Mouse (Mus musculus): ENCODE results near the gene Nudt3.
"Not testable (repeated sequence)": the region's sequence is repeated elsewhere in the genome, so short reads cannot be mapped to it uniquely, and the experiment has no call there.

The Nudt3 gene

DNA sequence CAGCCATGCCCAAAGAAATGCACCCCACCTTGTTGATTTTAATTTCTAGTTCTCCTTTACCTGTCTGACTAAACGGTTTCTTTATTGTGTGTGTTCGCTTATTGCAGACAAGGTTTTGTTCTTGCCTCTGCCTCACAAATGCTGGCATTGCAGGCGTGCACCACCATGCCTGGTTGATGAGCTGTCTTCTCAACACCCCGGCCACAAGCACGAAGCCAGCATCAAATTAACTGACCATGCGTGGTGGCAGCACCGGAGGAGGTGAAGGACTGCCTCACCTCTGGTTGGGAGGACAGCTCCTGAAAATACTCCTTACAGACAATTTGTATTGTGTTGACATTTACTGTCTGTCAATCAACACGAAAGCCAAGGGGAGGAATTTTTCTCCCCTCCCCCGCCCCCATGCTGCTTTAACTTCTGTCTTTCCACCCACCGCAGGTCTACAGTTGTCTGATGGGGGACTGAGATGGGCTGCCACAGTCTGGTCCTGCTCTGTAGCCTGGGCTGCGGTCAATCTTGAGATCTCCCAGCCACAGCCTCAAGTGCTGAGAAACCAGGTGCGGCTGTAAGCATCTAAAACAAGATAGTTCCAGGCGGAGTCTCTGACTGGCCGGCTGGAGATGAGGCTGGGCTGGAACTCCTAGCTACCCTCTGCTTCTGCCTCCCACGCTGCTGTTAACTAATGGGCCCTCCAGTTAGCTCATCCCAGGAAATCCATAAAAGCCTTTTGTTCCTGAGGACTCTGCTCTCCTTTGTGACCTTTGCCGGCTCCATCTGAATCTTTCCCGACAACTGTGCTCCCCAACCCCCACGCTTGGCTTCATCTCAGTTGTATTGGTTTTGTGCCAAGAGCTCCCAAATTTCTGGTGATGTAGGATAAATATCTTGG is 13.1 kb upstream of the Nudt3 start, which contains the start of gene Rps10:
Rps10 (minus strand) TSS at position 538 of the 889 bp plus-strand sequence.
- no peak for DNase-seq (ENCODE audit: low read depth, low spot score)

DNA sequence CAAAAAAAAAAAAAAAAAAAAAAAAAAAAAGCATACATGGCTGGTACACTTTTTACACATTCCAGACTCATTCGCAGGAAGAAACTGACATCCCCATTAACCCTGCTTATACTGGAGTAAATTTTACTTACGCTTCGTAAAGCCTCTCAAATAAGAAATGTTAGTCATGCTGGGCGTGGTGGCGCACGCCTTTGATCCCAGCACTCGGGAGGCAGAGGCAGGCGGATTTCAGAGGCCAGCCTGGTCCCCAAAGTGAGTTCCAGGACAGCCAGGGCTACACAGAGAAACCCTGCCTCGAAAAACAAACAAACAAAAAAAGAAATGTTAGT is 12.2 kb upstream of the Nudt3 start:
- DNase-seq (ENCODE audit: low read depth, low spot score) = not testable (repeated sequence)

DNA sequence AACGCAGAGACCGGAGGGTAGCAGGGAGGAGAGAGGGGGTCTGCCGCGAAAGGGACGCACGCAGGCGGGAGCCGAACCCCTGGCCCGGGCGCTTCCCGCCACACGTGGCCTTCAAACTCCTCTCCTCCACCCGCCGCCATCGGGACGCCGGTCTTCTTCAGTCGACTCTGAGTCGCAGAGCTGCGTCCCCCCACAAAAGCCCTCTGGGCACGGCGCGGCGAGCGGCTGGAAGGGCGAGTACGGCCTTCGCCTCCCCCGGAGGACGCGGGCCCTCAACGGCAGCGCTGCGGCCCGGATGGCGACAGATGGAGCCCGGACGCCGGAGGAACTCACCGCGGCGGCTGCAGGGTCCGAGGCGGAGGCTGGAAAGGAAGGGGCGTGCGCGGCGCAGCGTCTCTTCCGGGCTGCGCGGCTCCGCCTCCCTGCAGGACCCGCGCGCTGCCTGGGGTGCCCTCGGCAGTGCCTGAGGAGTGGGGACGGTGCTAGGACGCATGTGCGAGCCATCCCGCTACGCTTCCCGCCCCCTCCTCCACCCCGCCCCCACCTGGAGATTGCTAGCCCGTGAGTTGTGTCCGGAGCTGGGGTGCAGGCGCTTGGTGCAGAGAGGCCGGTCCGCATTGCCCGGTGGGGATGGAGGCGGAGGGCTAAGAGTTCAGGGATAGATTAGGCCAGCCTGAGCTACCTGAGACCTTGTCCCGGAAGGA is 11.7 kb upstream of the Nudt3 start, which contains the start of gene RPS10-NUDT3:
RPS10-NUDT3 (minus strand) TSS at position 352 of the 704 bp plus-strand sequence.
- peak; percentile 91 for DNase-seq (ENCODE audit: low read depth, low spot score)

DNA sequence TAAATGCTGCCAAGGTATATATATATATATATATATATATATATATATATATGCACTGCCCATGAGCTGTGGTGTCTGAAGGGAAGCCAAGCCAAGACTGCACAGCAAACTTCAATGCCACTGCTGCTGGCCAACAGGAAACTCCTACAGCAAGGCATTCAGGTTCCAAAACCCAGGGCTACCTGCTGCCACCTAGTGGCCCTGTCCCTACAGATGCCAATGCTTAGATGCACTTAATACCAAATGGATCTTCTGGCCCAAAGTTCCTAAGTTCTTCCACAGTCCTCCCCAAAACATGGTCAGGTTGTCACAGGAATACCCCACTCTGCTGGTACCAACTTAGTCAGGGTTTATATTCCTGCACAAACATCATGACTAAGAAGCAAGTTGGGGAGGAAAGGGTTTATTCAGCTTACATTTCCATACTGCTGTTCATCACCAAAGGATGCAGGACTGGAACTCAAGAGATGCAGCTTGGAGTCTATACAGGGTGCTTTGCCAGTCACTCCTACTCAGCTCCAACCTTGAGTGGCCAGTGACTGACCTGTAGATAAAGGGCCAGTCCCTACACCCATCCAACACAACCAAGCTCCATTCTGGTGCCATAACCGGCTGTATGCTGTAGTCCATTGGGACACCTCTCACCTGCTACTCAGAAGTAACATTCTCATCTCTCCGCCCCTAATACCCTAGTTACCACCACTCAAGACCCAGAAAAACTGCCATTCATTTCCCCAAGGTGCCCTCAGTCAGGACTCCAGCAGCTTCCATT is 6.1 kb upstream of the Nudt3 start:
- DNase-seq (ENCODE audit: low read depth, low spot score) = peak; percentile 97

DNA sequence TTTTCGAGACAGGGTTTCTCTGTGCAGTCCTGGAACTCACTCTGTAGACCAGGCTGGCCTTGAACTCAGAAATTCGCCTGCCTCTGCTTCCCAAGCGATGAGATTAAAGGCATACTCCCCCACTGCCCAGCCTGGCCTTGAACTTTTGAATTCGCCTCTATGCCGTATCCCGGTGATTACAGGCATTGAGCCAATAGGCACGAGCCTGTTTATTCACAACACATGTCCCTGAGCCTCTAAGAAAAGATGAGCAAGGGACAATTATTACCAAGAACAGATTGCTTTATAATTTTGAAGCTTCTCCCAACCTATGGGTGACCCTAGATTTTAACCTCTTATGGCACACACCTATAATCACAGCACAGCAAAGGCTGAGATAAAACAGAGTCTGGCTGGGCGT is 5.1 kb upstream of the Nudt3 start:
- DNase-seq (ENCODE audit: low read depth, low spot score) = no peak

DNA sequence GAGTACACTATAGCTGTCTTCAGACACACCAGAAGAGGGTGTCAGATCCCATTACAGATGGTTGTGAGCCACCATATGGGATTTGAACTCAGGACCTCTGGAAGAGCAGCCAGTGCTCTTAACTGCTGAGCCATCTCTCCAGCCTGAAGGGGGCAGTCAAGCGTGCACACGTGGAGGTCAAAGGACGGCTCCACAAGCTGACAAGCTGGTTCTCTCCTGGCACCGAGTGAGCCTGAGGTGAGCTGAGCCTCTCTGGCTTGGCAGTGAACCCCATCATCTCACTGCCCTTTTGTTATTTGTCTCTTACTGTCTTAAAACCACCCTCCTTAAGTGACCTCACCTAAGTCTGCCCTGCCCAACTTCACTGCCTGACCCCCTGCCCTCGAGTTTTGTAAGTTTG is 4.2 kb upstream of the Nudt3 start:
- DNase-seq (ENCODE audit: low read depth, low spot score) = peak; percentile 36

DNA sequence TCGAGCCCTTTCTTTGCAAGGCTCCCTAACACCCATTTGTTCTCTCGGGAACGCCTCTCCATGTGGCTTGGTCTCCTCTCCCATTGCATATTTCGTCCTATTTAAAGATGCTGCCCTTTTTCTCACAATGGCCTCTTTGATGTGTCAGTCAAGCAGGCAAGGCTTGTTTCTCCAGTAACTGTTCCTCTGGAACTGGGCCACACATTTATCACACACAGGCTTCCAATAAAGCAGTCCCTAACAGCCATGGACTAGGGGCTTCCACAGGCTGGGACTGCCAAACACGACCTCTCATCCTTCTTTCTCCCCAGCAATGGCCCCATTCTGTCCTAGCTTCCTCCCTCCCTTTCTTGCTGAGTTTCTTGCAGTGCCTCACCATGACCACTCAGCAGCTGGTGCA is 3.4 kb upstream of the Nudt3 start:
- peak; percentile 38 for DNase-seq (ENCODE audit: low read depth, low spot score)

DNA sequence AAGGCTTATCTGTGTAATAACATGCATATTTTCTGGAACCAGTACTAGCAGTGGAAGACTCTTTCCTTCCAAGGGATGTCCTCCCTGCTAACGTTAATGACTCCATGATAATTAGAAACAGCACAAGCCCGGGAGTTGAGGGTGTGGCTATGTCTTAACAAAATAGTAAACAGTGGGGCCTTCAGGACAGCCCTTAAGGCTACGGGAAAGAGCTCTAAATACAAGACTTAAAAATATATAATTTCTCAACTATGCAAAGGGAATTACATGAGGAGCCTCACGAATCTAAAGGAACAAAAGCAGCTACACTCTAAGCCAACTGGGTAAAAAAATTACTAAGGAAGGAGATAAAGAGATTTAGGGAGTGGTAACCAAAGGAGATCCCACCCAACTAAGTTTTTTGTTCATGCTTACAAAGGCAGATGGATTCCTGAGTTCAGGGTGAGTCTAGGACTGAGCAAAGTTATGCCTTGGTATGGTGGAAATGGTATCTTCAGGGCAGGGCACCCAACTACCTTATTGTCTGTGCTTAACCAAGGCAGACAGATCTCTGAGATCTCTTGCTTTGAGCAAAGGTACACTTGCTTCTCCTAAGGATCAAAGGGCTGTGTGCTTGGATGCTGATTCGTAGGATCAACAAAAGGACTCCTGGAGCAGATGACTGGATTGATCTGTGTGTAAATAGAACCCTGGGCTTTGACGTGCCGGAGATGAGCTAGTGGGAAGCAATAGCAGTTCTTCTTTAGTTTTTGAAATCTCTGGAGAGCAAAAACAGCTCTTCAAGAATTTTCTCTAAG is 2.4 kb upstream of the Nudt3 start:
- no peak for DNase-seq (ENCODE audit: low read depth, low spot score)

DNA sequence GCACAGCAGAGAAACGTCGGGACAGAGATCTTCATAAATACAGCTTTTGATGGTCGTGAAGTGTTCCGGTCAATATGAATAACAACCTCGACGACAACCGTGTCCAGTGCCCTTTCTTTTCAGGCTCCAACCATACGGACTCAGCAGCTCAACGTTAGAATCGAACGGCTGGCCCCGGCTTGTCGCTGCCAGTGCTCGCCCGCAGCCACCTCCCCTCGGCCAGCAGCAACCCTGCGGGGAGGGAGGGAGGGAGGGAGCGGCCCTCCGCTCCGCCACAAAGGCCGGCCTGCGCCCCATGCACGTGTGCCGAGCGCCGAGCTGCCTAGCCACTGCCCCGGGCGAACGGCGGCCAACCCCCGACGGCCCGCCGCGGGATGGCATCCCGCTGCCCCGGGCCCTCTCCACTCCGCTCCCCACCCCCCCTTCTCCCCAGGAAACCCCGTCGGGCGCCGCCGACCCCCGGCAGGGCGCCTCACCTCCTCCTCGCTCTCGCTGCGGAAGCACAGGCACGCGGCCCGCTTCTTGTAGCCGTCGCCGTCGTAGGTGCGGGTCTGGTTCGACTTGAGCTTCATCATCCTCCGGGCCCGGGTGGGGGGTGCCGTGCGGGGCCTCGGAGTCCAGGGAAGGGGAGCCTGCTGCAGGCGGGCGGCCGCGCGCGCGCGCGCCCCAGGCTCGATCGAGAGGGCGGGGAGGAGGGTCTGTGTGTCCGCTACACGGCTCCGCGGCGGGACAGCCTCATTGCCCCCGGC is 510 bp downstream of the Nudt3 start:
- peak; percentile 61 for DNase-seq (ENCODE audit: low read depth, low spot score)

DNA sequence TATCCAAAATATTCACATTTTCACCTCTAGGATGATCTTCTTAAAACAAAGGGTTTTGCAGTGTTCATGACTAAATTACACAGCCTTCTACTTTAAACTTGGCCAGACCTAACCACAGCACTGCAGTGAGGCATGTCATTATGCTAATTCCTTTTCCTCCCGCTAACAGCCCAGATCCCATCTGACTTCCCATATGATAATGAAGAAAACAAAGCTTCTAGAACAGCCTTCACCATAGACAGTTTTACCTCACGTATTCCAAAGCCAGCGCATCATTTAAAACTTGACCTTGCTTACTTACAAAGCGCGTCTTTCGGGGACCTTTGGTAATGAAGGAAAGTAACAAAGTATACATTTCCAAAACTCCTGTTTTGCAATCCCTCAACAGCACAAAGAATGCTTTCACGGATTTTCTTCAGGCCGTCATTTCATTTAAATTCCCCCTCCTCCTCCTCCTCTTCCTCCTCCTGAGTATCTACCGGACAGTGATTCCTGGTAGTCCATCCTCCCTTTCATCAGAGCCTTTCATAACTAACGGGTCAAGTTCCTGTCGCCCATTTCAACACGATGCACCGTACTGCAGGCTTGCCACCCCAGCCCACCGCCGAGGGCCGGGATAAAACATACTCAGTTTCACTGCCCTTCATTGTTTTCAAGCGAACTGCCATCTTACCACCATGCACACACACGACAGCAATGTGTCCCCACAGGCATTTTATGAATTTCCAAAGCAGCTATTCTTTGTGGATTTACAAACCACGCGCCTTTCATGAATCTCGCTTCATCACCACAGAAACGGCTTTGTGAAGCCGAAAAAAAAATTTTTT is 1.4 kb downstream of the Nudt3 start:
- peak; percentile 46 for DNase-seq (ENCODE audit: low read depth, low spot score)

DNA sequence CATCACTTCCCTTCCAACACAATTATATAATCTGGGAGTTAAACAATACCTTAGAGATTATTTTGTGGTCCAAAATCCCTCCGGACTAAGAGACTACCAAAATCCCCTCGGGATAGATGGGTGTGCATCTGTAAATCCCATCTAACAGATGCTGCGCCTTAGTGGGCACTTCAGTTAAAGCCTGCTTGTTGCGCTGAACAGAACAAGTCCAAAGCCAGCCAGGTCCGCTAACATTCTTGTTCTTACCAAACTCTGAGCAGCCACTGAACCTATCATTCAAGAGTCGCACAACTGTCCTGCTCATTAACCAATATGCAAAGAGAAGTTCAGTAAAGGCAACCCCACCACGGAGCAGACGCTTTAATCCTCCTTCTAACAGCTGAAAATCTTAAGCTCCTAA is 2.1 kb downstream of the Nudt3 start:
- DNase-seq (ENCODE audit: low read depth, low spot score) = no peak

DNA sequence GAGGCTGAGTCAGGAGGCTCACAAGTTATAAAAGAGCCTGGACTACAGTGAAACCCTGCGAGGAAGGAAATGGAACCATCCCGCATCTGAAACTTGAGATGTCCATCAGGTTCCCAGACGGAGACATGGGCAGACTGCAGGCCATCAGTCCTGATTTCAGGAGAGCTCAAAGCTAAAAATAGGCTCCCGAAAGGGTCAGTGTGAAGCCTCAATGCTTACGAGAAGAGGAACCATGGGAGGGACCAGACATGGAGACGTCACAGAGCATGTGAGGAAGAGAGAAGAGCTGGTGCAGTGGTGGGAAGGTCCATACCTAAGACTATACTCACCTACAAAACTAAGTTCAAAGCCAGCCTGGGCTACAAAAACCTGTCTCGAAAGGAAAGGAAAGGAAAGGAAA is 7.9 kb downstream of the Nudt3 start:
- no peak for DNase-seq (ENCODE audit: low read depth, low spot score)

DNA sequence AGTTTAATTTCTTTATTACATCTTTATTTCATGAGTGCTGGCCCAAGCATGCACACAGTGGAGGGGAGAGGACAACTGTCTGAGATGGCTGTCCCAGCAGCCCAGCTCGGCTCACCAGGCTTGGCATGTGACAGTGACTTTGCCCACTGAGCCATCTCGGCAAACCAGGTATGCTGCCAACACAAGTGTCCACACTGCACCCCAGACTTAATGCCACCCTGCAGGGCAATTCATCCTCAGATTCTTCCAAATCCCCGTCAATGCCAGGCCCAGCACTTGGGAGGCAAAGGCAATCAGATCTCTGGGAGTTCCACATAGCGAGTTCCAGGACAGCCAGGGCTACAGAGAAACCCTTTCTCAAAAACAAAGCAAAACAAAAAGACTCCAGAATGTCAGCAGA is 10.3 kb downstream of the Nudt3 start:
- DNase-seq (ENCODE audit: low read depth, low spot score) = no peak

DNA sequence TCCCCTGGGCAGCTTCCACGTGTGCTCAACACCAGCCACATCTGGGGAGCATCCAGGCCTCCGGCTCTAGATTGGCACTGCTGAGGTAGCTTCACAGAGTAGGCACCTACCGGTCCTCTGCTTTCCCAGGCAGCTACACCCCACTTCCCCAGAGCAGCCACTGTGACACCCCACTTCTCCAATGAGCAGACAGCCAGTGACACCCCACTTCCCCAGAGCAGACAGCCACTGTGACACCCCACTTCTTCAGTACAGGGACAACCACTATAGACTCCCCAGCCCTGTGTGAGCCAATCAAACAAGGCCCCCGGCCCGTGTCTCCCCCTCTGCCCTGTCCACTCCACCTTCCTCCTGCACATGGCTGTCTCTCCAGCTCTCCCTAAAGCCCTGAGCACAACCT is 11.3 kb downstream of the Nudt3 start:
- DNase-seq (ENCODE audit: low read depth, low spot score) = no peak

DNA sequence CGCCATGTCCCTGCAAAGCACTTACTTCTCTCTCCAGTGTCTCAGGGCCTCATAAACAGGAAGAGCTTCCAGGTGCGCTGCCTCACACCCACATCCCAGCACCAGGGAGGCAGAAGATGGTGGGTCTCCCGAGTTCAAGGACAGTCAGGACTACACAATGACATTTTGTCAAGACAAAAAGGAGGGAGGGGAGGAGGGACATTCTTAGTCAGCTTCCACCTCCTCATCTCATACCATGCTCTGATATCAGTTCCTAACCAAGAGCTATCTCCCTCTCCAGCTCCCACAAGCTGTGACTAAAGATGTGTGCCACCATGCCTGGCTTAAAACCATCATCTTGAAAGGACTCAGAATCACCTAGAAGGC is 11.8 kb downstream of the Nudt3 start:
- no peak for DNase-seq (ENCODE audit: low read depth, low spot score)

DNA sequence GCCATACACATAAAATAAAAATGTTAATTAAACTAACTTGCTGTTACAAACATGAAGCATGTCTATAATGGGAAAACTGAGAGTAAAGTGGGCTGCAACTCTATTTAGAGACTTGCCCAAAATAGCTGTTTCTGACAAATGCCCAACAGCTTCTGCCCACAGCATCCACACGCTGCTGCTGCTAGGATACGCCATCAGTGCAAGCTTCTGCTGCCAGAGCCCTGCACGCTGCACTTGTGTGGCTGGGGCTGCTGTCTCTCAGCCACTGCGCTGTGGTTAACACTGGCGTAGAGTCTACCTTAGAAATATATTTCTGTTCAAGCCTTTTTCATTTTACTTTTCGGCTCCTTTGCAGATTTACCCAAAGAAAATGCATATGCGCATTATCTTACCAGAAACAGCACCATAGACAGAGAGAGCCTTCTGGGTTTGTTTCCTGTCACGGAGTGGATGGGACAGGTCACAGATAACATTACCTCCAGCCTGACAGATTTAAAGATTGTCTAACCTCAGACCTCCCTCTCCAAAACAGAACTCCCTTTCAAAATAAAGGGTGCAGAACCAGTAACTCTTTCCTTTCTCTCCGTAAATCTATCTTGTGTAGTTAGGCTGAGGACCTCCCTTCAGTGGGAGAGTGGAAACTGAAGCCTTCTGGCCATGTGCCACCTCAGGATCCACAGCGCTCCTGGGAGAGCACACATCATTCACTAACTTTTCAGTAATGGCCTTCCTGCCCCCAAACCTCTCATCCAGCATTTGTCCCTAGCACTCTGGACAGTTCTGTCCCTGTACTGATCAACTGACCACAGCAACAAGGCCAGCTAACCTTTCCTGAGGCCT is 12.4 kb downstream of the Nudt3 start:
- DNase-seq (ENCODE audit: low read depth, low spot score) = no peak

DNA sequence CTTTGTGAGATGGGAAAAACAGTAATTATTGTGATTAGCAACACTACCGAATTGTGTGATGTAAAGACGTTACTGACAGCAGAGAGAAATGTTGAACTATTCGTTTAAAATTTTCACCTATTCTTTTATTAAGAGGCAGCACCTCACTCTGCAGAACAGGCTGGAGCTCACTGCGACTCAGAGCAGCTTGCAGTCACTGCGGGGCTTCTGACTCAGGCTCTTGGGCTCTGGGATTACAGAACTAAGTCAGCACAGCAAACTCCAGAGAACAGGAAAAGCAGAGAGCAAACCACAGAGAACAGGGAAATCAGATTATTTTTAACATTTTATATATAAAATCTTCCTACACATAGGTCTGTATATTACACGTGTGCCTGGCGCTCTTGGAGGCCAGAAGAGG is 13.7 kb downstream of the Nudt3 start:
- DNase-seq (ENCODE audit: low read depth, low spot score) = peak; percentile 49

DNA sequence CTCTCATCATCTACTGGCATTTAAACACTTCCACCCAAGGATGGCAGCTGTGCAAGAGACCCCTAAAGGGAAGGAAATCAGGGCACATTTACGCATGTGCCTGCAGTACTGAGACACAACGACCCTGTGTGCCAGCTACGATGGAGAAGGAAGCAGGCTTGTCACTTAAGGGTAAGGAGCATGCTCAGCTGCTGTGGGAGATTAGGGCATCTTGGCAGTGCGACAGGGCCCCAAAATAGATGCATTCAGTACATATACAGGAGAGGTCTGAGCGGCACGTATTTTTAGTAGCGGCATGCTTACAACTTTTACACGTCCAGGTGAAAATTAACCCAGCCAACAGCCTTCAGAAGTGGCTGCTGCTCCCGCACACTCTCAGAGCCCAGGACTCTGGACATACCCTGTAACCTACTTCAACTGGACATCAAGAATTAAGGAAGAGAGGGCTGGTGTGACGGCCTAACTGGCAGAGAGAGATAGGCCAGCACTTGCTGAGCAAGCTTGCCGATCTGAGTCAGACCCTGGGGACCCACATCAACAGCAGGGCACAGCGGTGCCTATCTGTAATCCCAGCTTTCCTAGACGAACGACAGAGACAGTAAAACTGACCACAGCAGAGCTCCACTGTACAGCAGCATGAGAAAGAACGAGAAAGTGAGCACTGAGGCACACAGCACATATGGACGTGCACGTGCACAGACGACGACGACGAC is 19.6 kb downstream of the Nudt3 start:
- DNase-seq (ENCODE audit: low read depth, low spot score) = no peak
